Mouse (Mus musculus): ENCODE measurements around the gene Ppm1l. TPM values are rescaled to one million over a fixed set of nuclear protein-coding genes. Genes with fewer than 3 reads are reported as not detected.

The Ppm1l gene
- total and polyA plus RNA-seq, 2 experiments from 2014 or later, result 20.1 to 31.8 TPM

- TF ChIP-seq CTCF (IDR thresholded peaks at IDR 0.05), result no peak
- Histone ChIP-seq H3K9ac (replicated peaks; ENCODE audit: low read length, poor library complexity, severe bottlenecking) (no peak overlapping the region), H3K9me3 (ENCODE audit: low read length) (no peaks in the 10 kb centered on the region), H3K27ac (ENCODE audit: low read depth, low read length) (no peak overlapping the region), H3K4me3 (ENCODE audit: low read depth, low read length) (no peak overlapping the region), H3K27me3 (ENCODE audit: insufficient read depth, low read length) (no peaks in the 10 kb centered on the region), H3K4me1 (ENCODE audit: insufficient read depth, low read length) (no peaks in the 10 kb centered on the region), H3K4me2 (ENCODE audit: low read depth, low read length, poor library complexity, severe bottlenecking) (no peak overlapping the region), H3K36me3 (ENCODE audit: insufficient read depth, low read length) (no peaks in the 10 kb centered on the region)
- no peak for DNase-seq (ENCODE audit: low spot score)
- 74% methylated on average over 9 of the region's 9 CpGs for WGBS
- ATAC-seq (ENCODE audit: low FRiP score), result no peak
These were observed 34.3 kb upstream of the Ppm1l start for GRCm38 (mm10) chr3:69282406-69282805.

GRCm38 (mm10) chr3:69283085-69283847 lies 33.4 kb upstream of the Ppm1l start:
- no peaks in the 10 kb centered on the region for H3K4me1 ChIP-seq (ENCODE audit: insufficient read depth, low read length)
- H3K4me2 ChIP-seq (ENCODE audit: low read depth, low read length, poor library complexity, severe bottlenecking), result no peak overlapping the region
- no peak overlapping the region for H3K4me3 ChIP-seq (ENCODE audit: low read depth, low read length)
- WGBS, result 54% methylated on average over 7 of the region's 7 CpGs
- no peaks in the 10 kb centered on the region for H3K36me3 ChIP-seq (ENCODE audit: insufficient read depth, low read length)
- no peak overlapping the region for H3K27ac ChIP-seq (ENCODE audit: low read depth, low read length)
- H3K9me3 ChIP-seq (ENCODE audit: low read length), result no peaks in the 10 kb centered on the region
- no peak for TF ChIP-seq CTCF (IDR thresholded peaks at IDR 0.05)
- no peak for ATAC-seq (ENCODE audit: low FRiP score)
- H3K9ac ChIP-seq (replicated peaks; ENCODE audit: low read length, poor library complexity, severe bottlenecking), result no peak overlapping the region
- peak; percentile 31 for DNase-seq (ENCODE audit: low spot score)
- H3K27me3 ChIP-seq (ENCODE audit: insufficient read depth, low read length), result no peaks in the 10 kb centered on the region

- no peak; the same call in 1 of the 2 replicates for ATAC-seq (ENCODE audit: low FRiP score)
- H3K9me3 ChIP-seq (ENCODE audit: low read length), result no peaks in the 10 kb centered on the region
- H3K4me1 ChIP-seq (ENCODE audit: insufficient read depth, low read length), result no peaks in the 10 kb centered on the region
- H3K36me3 ChIP-seq (ENCODE audit: insufficient read depth, low read length), result no peaks in the 10 kb centered on the region
- H3K27me3 ChIP-seq (ENCODE audit: insufficient read depth, low read length), result no peaks in the 10 kb centered on the region
- TF ChIP-seq CTCF (IDR thresholded peaks at IDR 0.05), result no peak
- 58% methylated on average over 14 of the region's 14 CpGs for WGBS
- H3K4me3 ChIP-seq (ENCODE audit: low read depth, low read length), result no peak overlapping the region
- DNase-seq (ENCODE audit: low spot score), result peak; percentile 77
- H3K27ac ChIP-seq (ENCODE audit: low read depth, low read length), result no peak overlapping the region
- no peak overlapping the region for H3K9ac ChIP-seq (replicated peaks; ENCODE audit: low read length, poor library complexity, severe bottlenecking)
- H3K4me2 ChIP-seq (ENCODE audit: low read depth, low read length, poor library complexity, severe bottlenecking), result peak overlapping the region; percentile 29
These were observed 26.8 kb upstream of the Ppm1l start for GRCm38 (mm10) chr3:69289833-69290232.

GRCm38 (mm10) chr3:69290294-69290693 lies 26.4 kb upstream of the Ppm1l start:
- Histone ChIP-seq H3K9ac (replicated peaks; ENCODE audit: low read length, poor library complexity, severe bottlenecking) (no peak overlapping the region), H3K4me1 (ENCODE audit: insufficient read depth, low read length) (no peaks in the 10 kb centered on the region), H3K9me3 (ENCODE audit: low read length) (no peaks in the 10 kb centered on the region), H3K36me3 (ENCODE audit: insufficient read depth, low read length) (no peaks in the 10 kb centered on the region), H3K4me2 (ENCODE audit: low read depth, low read length, poor library complexity, severe bottlenecking) (peak overlapping the region; percentile 29), H3K4me3 (ENCODE audit: low read depth, low read length) (no peak overlapping the region), H3K27ac (ENCODE audit: low read depth, low read length) (no peak overlapping the region), H3K27me3 (ENCODE audit: insufficient read depth, low read length) (no peaks in the 10 kb centered on the region)
- no peak for TF ChIP-seq CTCF (IDR thresholded peaks at IDR 0.05)
- peak; percentile 91 for DNase-seq (ENCODE audit: low spot score)
- WGBS, result 59% methylated on average over 7 of the region's 7 CpGs
- peak; percentile 82 for ATAC-seq (ENCODE audit: low FRiP score)

GRCm38 (mm10) chr3:69290844-69291243 lies 25.8 kb upstream of the Ppm1l start:
- no peaks in the 10 kb centered on the region for H3K4me1 ChIP-seq (ENCODE audit: insufficient read depth, low read length)
- ATAC-seq (ENCODE audit: low FRiP score), result no peak
- H3K4me3 ChIP-seq (ENCODE audit: low read depth, low read length), result no peak overlapping the region
- no peak for DNase-seq (ENCODE audit: low spot score)
- H3K27ac ChIP-seq (ENCODE audit: low read depth, low read length), result no peak overlapping the region
- TF ChIP-seq CTCF (IDR thresholded peaks at IDR 0.05), result no peak
- no peaks in the 10 kb centered on the region for H3K9me3 ChIP-seq (ENCODE audit: low read length)
- 89% methylated on average over 3 of the region's 3 CpGs for WGBS
- H3K27me3 ChIP-seq (ENCODE audit: insufficient read depth, low read length), result no peaks in the 10 kb centered on the region
- H3K36me3 ChIP-seq (ENCODE audit: insufficient read depth, low read length), result no peaks in the 10 kb centered on the region
- H3K4me2 ChIP-seq (ENCODE audit: low read depth, low read length, poor library complexity, severe bottlenecking), result no peak overlapping the region
- no peak overlapping the region for H3K9ac ChIP-seq (replicated peaks; ENCODE audit: low read length, poor library complexity, severe bottlenecking)

GRCm38 (mm10) chr3:69292628-69293027 lies 24.0 kb upstream of the Ppm1l start:
- H3K9me3 ChIP-seq (ENCODE audit: low read length), result no peaks in the 10 kb centered on the region
- no peak overlapping the region for H3K4me3 ChIP-seq (ENCODE audit: low read depth, low read length)
- DNase-seq (ENCODE audit: low spot score) (no peak), ATAC-seq (ENCODE audit: low FRiP score) (no peak)
- no peak overlapping the region for H3K9ac ChIP-seq (replicated peaks; ENCODE audit: low read length, poor library complexity, severe bottlenecking)
- no peaks in the 10 kb centered on the region for H3K4me1 ChIP-seq (ENCODE audit: insufficient read depth, low read length)
- H3K27ac ChIP-seq (ENCODE audit: low read depth, low read length), result no peak overlapping the region
- H3K4me2 ChIP-seq (ENCODE audit: low read depth, low read length, poor library complexity, severe bottlenecking), result no peak overlapping the region
- H3K27me3 ChIP-seq (ENCODE audit: insufficient read depth, low read length), result no peaks in the 10 kb centered on the region
- WGBS, result 90% methylated on average over 1 of the region's 1 CpGs
- no peaks in the 10 kb centered on the region for H3K36me3 ChIP-seq (ENCODE audit: insufficient read depth, low read length)
- TF ChIP-seq CTCF (IDR thresholded peaks at IDR 0.05), result no peak
